Mouse (Mus musculus) limb, embryonic 12.5 days (tissue): ENCODE data around the gene Ccdc149. TPM values are rescaled to one million over a fixed set of nuclear protein-coding genes. Genes with fewer than 3 reads are reported as not detected.
A peak's percentile ranks its signal among the peaks of the same experiment; 100 is the strongest.

Experiments
- ATAC-seq: fragments of 200-750 bp; cut with Nextera tagmentation; 2 replicates; pipeline ENCODE4 v1.8.0; 2017; ENCODE audit warnings: low read depth, moderate TSS enrichment; ENCODE audit not compliant: insufficient number of reproducible peaks, insufficient read depth, low FRiP score, low TSS enrichment
- H3K27ac ChIP-seq: fragments of 300-500 bp; sonication (generic); 2 replicates; pipeline ENCODE4 v1.5.1; 2016; ENCODE audit warnings: mild to moderate bottlenecking, moderate library complexity
- H3K27me3 ChIP-seq: fragments of 300-500 bp; sonication (generic); 2 replicates; pipeline ENCODE4 v1.6.1; 2016; ENCODE audit warnings: mild to moderate bottlenecking, moderate library complexity
- H3K36me3 ChIP-seq: fragments of 300-500 bp; sonication (generic); 2 replicates; pipeline ENCODE4 v1.6.1; 2016; ENCODE audit warnings: mild to moderate bottlenecking, moderate library complexity
- H3K4me1 ChIP-seq: fragments of 300-500 bp; sonication (generic); replicated peaks from 2 replicates; pipeline ENCODE4 v1.6.1; 2016
- H3K4me2 ChIP-seq: fragments of 300-500 bp; sonication (generic); 2 replicates; pipeline ENCODE4 v1.6.1; 2016; ENCODE audit warnings: mild to moderate bottlenecking, moderate library complexity
- H3K4me3 ChIP-seq: fragments of 300-500 bp; sonication (generic); replicated peaks from 2 replicates; pipeline ENCODE4 v1.5.1; 2016; ENCODE audit warnings: mild to moderate bottlenecking
- H3K9ac ChIP-seq: fragments of 300-500 bp; sonication (generic); replicated peaks from 2 replicates; pipeline ENCODE4 v1.6.1; 2016; ENCODE audit warnings: mild to moderate bottlenecking, moderate library complexity
- H3K9me3 ChIP-seq: fragments of 300-500 bp; sonication (generic); 2 replicates; pipeline ENCODE4 v1.6.1; 2016; ENCODE audit warnings: mild to moderate bottlenecking, moderate library complexity
- WGBS: fragments of 180-500 bp; shearing (Covaris S2); methylation state at CpG from one replicate; pipeline ENCODE4 v1.1.7; 2016; 5-methylcytosine and 5-hydroxymethylcytosine counted together
- polyA plus RNA-seq: library from polyadenylated mRNA; unstranded; fragments of >200 nt; fragmentation: Nextera tagmentation; extraction: Ambion mirVana; gene quantifications from 2 replicates; pipeline ENCODE4 v1.2.1, GENCODE M21; 2016

Ccdc149 gene
- polyA plus RNA-seq, 1 experiment from 2014 or later: 1.1 TPM

DNA sequence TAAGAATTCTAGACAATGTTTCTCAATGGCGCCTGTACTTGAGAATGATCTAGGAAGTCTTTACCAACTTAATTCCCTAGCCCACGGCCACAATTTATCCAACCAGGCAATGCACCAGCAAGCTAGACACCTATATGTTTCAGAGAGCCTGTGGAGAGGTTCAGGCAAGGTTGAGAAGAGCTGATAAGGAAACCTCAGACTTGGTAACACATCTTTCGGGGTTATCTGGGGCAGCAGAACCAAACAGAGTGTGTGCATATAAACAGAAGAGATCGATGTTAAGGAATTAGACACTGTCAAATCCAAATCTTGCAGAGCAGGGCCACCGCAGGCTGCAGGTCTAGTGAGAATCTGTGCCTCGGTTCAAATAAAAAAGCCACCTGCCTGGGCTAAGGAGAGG lies 113.2 kb downstream of the Ccdc149 start:
- no peaks in the 10 kb centered on the region for H3K36me3 ChIP-seq
- no peak overlapping the region for H3K27ac ChIP-seq
- no peak overlapping the region for H3K4me2 ChIP-seq
- ATAC-seq: no peak
- 87% methylated on average over 6 of the region's 6 CpGs for WGBS
- H3K9ac ChIP-seq: no peak overlapping the region
- no peaks in the 10 kb centered on the region for H3K9me3 ChIP-seq
- H3K4me1 ChIP-seq: peaks cover 13% of the 10 kb centered on the region
- H3K4me3 ChIP-seq: no peak overlapping the region
- H3K27me3 ChIP-seq: peaks cover 55% of the 10 kb centered on the region

DNA sequence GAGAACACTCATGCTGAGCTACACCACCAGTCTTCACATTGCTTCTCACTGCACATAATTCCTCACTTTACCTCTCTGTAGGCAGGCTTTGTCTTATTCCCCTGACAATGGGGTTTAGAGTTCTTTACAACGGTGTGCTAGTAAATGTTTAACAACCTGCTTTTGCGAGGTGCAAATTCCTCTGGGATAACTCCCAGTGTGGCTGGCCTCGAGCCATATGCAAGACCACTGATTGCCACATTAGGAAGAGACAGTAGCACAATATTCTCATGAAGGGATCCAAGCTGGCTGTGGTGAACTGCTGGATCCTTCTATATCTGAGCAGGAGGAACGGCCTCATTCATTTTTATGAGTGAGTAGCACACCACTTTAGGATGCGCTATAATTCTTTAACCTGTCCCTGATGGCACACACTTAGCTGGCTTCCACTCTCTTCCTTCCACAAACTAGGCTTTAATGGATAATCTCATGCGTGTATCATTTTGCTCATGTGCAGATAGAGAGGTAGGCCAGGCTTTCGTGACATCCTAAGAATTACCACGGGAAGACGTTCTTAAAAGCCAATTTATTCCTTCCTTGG lies 114.1 kb downstream of the Ccdc149 start:
- 47% methylated on average over 9 of the region's 9 CpGs for WGBS

GRCm38 (mm10) chr5:52355612-52356011 lies 115.7 kb downstream of the Ccdc149 start:
- no peak overlapping the region for H3K9ac ChIP-seq
- WGBS: 75% methylated on average over 7 of the region's 7 CpGs
- no peak for ATAC-seq
- no peak overlapping the region for H3K4me3 ChIP-seq
- H3K9me3 ChIP-seq: no peaks in the 10 kb centered on the region
- H3K4me2 ChIP-seq: no peak overlapping the region
- peaks cover 12% of the 10 kb centered on the region for H3K4me1 ChIP-seq
- H3K27me3 ChIP-seq: peaks cover 56% of the 10 kb centered on the region
- H3K36me3 ChIP-seq: no peaks in the 10 kb centered on the region
- H3K27ac ChIP-seq: no peak overlapping the region

More for the DNA sequence above, 114.1 kb downstream of the Ccdc149 start:
- H3K36me3 ChIP-seq: no peaks in the 10 kb centered on the region
- peaks cover 12% of the 10 kb centered on the region for H3K4me1 ChIP-seq
- ATAC-seq: peak; percentile 15; the same call in 1 of the 2 replicates
- H3K4me2 ChIP-seq: no peak overlapping the region
- H3K27me3 ChIP-seq: peaks cover 55% of the 10 kb centered on the region
- H3K9me3 ChIP-seq: no peaks in the 10 kb centered on the region
- no peak overlapping the region for H3K27ac ChIP-seq
- H3K4me3 ChIP-seq: no peak overlapping the region
- H3K9ac ChIP-seq: no peak overlapping the region

GRCm38 (mm10) chr5:52354441-52354840 lies 116.9 kb downstream of the Ccdc149 start:
- no peak overlapping the region for H3K27ac ChIP-seq
- no peak for ATAC-seq
- no peaks in the 10 kb centered on the region for H3K9me3 ChIP-seq
- H3K36me3 ChIP-seq: no peaks in the 10 kb centered on the region
- 56% methylated on average over 4 of the region's 4 CpGs for WGBS
- H3K9ac ChIP-seq: no peak overlapping the region
- peaks cover 48% of the 10 kb centered on the region for H3K27me3 ChIP-seq
- no peak overlapping the region for H3K4me3 ChIP-seq
- peaks cover 12% of the 10 kb centered on the region for H3K4me1 ChIP-seq
- no peak overlapping the region for H3K4me2 ChIP-seq

GRCm38 (mm10) chr5:52352730-52353129 lies 118.6 kb downstream of the Ccdc149 start:
- Histone ChIP-seq H3K27ac (no peak overlapping the region), H3K27me3 (peaks cover 37% of the 10 kb centered on the region), H3K9ac (no peak overlapping the region), H3K4me1 (peaks cover 12% of the 10 kb centered on the region), H3K4me3 (no peak overlapping the region), H3K36me3 (no peaks in the 10 kb centered on the region), H3K9me3 (no peaks in the 10 kb centered on the region), H3K4me2 (no peak overlapping the region)
- ATAC-seq: no peak
- WGBS: 77% methylated on average over 5 of the region's 5 CpGs

GRCm38 (mm10) chr5:52351561-52351960 lies 119.8 kb downstream of the Ccdc149 start:
- 92% methylated on average over 2 of the region's 2 CpGs for WGBS
- Histone ChIP-seq H3K4me1 (peaks cover under 1% of the 10 kb centered on the region; the same call in 1 of the 2 replicates), H3K9me3 (no peaks in the 10 kb centered on the region), H3K27me3 (peaks cover 36% of the 10 kb centered on the region), H3K36me3 (no peaks in the 10 kb centered on the region), H3K4me3 (no peak overlapping the region), H3K9ac (no peak overlapping the region), H3K4me2 (no peak overlapping the region), H3K27ac (no peak overlapping the region)
- no peak for ATAC-seq

- 88% methylated on average over 2 of the region's 2 CpGs for WGBS
- Histone ChIP-seq H3K9ac (no peak overlapping the region), H3K9me3 (no peaks in the 10 kb centered on the region), H3K27me3 (peaks cover 32% of the 10 kb centered on the region), H3K4me3 (no peak overlapping the region), H3K4me2 (no peak overlapping the region), H3K27ac (no peak overlapping the region), H3K36me3 (no peaks in the 10 kb centered on the region), H3K4me1 (no peaks in the 10 kb centered on the region)
- ATAC-seq: no peak
These were observed 120.9 kb downstream of the Ccdc149 start for GRCm38 (mm10) chr5:52350451-52350850.

- 87% methylated on average over 2 of the region's 2 CpGs for WGBS
- no peak overlapping the region for H3K4me3 ChIP-seq
- H3K9me3 ChIP-seq: no peaks in the 10 kb centered on the region
- no peaks in the 10 kb centered on the region for H3K36me3 ChIP-seq
- H3K4me2 ChIP-seq: no peak overlapping the region
- no peak for ATAC-seq
- peaks cover 4% of the 10 kb centered on the region for H3K27me3 ChIP-seq
- H3K4me1 ChIP-seq: no peaks in the 10 kb centered on the region
- H3K9ac ChIP-seq: no peak overlapping the region
- H3K27ac ChIP-seq: no peak overlapping the region
These were observed 124.4 kb downstream of the Ccdc149 start for GRCm38 (mm10) chr5:52346890-52347289.

GRCm38 (mm10) chr5:52339134-52339533 lies 132.2 kb downstream of the Ccdc149 start:
- H3K9ac ChIP-seq: no peak overlapping the region
- H3K4me1 ChIP-seq: no peaks in the 10 kb centered on the region
- no peaks in the 10 kb centered on the region for H3K9me3 ChIP-seq
- no peaks in the 10 kb centered on the region for H3K27me3 ChIP-seq
- H3K4me2 ChIP-seq: no peak overlapping the region
- ATAC-seq: no peak
- no peak overlapping the region for H3K4me3 ChIP-seq
- 84% methylated on average over 2 of the region's 2 CpGs for WGBS
- no peak overlapping the region for H3K27ac ChIP-seq
- H3K36me3 ChIP-seq: no peaks in the 10 kb centered on the region

- no peaks in the 10 kb centered on the region for H3K36me3 ChIP-seq
- H3K27ac ChIP-seq: no peak overlapping the region
- H3K4me1 ChIP-seq: no peaks in the 10 kb centered on the region; the same call in 1 of the 2 replicates
- no peak overlapping the region for H3K4me3 ChIP-seq
- no peaks in the 10 kb centered on the region for H3K27me3 ChIP-seq
- H3K4me2 ChIP-seq: no peak overlapping the region
- WGBS: 71% methylated on average over 3 of the region's 3 CpGs
- H3K9me3 ChIP-seq: no peaks in the 10 kb centered on the region
- ATAC-seq: no peak
- no peak overlapping the region for H3K9ac ChIP-seq
These were observed 135.7 kb downstream of the Ccdc149 start for GRCm38 (mm10) chr5:52335590-52335989.

DNA sequence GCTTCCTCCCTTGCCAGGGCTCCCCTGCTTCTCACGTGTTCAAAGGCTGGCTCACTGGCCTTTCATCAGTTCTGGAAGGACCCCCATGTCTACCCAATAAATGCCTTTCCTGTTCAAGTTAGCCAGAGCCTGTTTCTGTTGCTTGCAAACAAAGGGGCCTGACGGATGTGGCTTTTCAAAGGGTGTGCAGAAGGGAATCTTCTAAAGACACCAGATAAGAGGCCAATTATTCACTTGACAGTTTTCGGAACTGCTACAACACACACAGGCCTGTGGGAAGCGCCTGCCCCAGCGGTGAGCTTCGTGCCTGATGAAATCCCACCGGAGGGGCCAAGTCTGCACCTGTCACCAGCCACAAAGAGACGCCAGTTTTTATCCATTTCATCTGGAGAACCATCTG lies 139.2 kb downstream of the Ccdc149 start:
- Histone ChIP-seq H3K36me3 (no peaks in the 10 kb centered on the region), H3K9ac (no peak overlapping the region), H3K9me3 (no peaks in the 10 kb centered on the region), H3K27ac (no peak overlapping the region), H3K4me2 (no peak overlapping the region), H3K27me3 (no peaks in the 10 kb centered on the region), H3K4me3 (no peak overlapping the region), H3K4me1 (no peaks in the 10 kb centered on the region; the same call in 1 of the 2 replicates)
- ATAC-seq: no peak
- WGBS: 25% methylated on average over 8 of the region's 8 CpGs
